Mouse (Mus musculus): ENCODE results near the gene Nedd4. TPM values are rescaled to one million over a fixed set of nuclear protein-coding genes. Genes with fewer than 3 reads are reported as not detected.

Nedd4 gene
- polyA plus RNA-seq, 1 experiment from 2014 or later: 478 TPM

DNA sequence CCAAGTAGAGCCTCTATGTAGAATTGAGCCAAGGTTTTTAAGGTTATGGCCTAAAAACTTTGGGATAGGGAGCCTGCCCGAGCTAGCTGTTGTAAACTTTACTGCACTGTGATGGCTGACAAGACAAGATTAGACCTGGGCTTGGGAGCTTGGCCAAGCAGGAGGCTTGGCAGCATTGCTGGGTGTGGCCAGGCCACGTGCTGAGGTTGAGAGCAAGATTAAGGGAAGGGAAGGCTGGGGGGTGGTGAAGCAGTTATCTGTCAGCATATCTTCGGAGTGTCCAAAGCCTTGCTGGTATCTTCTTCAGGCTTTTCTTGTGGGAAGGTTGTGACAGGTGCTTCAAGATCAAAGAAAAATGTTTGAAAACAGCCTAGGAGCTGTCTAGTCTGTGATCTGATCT is 37.6 kb downstream of the Nedd4 start:
- Histone ChIP-seq H3K4me1 (replicated peaks; ENCODE audit: control insufficient read depth, insufficient read depth, low read length) (peaks cover 20% of the 10 kb centered on the region; the same call in 1 of the 2 replicates), H3K36me3 (replicated peaks; ENCODE audit: control insufficient read depth, insufficient read depth) (peaks cover 76% of the 10 kb centered on the region)

DNA sequence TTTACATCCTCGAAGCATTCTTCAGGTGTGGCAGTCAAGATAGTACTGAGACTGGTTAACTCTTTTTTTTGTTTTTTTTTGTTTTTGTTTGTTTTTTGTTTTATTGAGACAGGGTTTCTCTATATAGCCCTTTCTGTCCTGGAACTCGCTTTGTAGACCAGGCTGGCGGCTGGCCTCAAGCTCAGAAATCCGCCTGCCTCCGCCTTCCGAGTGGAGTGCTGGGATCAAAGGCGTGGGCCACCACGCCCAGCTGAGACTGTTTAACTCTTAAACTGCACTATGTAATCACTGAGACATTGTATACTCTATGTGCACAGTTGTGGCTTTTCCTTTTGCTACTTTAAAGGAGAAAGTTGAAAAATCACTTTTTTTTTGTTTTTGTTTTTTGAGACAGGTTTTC is 39.3 kb downstream of the Nedd4 start:
- no peak overlapping the region for H3K9ac ChIP-seq
- no peaks in the 10 kb centered on the region for H3K27me3 ChIP-seq (ENCODE audit: control insufficient read depth, insufficient read depth, low read length)
- ATAC-seq (ENCODE audit: low FRiP score) (no peak), DNase-seq (ENCODE audit: low spot score) (no peak)
- 64% methylated on average over 8 of the region's 8 CpGs for WGBS
- H3K27ac ChIP-seq: no peak overlapping the region
- H3K4me3 ChIP-seq (replicated peaks; ENCODE audit: low read length): no peak overlapping the region
- H3K36me3 ChIP-seq (replicated peaks; ENCODE audit: control insufficient read depth, insufficient read depth): peaks cover 77% of the 10 kb centered on the region
- H3K4me2 ChIP-seq (replicated peaks): no peak overlapping the region
- H3K4me1 ChIP-seq (replicated peaks; ENCODE audit: control insufficient read depth, insufficient read depth, low read length): peaks cover 20% of the 10 kb centered on the region; the same call in 1 of the 2 replicates
- no peaks in the 10 kb centered on the region for H3K9me3 ChIP-seq (ENCODE audit: control insufficient read depth, low read length)

More for the DNA sequence above, 37.6 kb downstream of the Nedd4 start:
- 83% methylated on average over 3 of the region's 3 CpGs for WGBS
- Histone ChIP-seq H3K27ac (no peak overlapping the region), H3K9ac (no peak overlapping the region), H3K4me2 (replicated peaks) (no peak overlapping the region), H3K4me3 (replicated peaks; ENCODE audit: low read length) (no peak overlapping the region), H3K9me3 (ENCODE audit: control insufficient read depth, low read length) (no peaks in the 10 kb centered on the region), H3K27me3 (ENCODE audit: control insufficient read depth, insufficient read depth, low read length) (no peaks in the 10 kb centered on the region)
- DNase-seq (ENCODE audit: low spot score) (no peak), ATAC-seq (ENCODE audit: low FRiP score) (no peak)

DNA sequence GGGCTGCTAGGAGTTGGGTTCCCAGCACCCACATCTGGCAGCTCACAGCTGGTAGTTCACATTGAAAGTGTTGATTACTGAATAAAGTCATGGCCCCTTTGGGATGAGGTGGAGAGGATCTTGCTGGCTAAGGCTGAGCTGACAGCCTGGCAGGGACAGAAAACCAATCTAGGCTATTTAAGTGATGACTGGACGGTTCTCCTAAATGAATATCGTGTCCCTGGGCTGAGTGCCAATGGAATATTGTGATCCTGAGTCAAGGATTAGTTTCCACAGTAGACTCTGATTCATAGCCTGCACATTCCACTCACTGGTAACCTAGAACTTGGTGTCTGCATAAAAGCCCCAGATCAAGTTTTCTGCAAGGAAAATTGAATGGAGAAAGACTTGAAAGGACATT is 39.9 kb downstream of the Nedd4 start:
- peaks cover 79% of the 10 kb centered on the region for H3K36me3 ChIP-seq (replicated peaks; ENCODE audit: control insufficient read depth, insufficient read depth)
- no peak overlapping the region for H3K27ac ChIP-seq
- H3K4me1 ChIP-seq (replicated peaks; ENCODE audit: control insufficient read depth, insufficient read depth, low read length): peaks cover 15% of the 10 kb centered on the region; the same call in 1 of the 2 replicates
- no peak overlapping the region for H3K4me3 ChIP-seq (replicated peaks; ENCODE audit: low read length)
- no peak for ATAC-seq (ENCODE audit: low FRiP score)
- no peak overlapping the region for H3K4me2 ChIP-seq (replicated peaks)
- no peaks in the 10 kb centered on the region for H3K27me3 ChIP-seq (ENCODE audit: control insufficient read depth, insufficient read depth, low read length)
- DNase-seq (ENCODE audit: low spot score): no peak
- H3K9ac ChIP-seq: no peak overlapping the region
- no peaks in the 10 kb centered on the region for H3K9me3 ChIP-seq (ENCODE audit: control insufficient read depth, low read length)
- 48% methylated on average over 2 of the region's 2 CpGs for WGBS

DNA sequence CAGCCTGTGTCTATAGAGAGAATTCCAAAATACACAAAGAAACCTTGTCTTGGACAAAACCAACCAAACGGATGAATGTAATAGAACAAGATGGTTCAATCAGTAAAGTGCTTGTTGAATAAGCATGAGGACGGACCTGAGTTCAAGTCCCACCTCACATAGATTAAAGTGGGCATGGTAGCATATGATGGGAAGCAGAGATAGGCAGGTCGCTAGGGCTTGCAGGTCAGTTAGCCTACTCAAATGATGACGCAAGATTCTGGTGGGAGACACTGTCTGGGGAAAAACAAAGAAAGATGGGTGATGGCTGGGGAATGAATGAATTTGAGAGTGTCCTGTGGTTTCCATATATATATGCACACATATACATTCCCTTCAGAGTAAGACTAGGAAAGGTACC is 41.0 kb downstream of the Nedd4 start:
- 94% methylated on average over 4 of the region's 4 CpGs for WGBS
- Histone ChIP-seq H3K9me3 (ENCODE audit: control insufficient read depth, low read length) (no peaks in the 10 kb centered on the region), H3K27me3 (ENCODE audit: control insufficient read depth, insufficient read depth, low read length) (no peaks in the 10 kb centered on the region), H3K36me3 (replicated peaks; ENCODE audit: control insufficient read depth, insufficient read depth) (peaks cover 82% of the 10 kb centered on the region), H3K4me2 (replicated peaks) (no peak overlapping the region), H3K4me3 (replicated peaks; ENCODE audit: low read length) (no peak overlapping the region), H3K4me1 (replicated peaks; ENCODE audit: control insufficient read depth, insufficient read depth, low read length) (0 out of 2 replicates have a peak, but pooled peaks cover 15% of the 10 kb centered on the region), H3K27ac (no peak overlapping the region), H3K9ac (no peak overlapping the region)
- ATAC-seq (ENCODE audit: low FRiP score): no peak
- no peak for DNase-seq (ENCODE audit: low spot score)

DNA sequence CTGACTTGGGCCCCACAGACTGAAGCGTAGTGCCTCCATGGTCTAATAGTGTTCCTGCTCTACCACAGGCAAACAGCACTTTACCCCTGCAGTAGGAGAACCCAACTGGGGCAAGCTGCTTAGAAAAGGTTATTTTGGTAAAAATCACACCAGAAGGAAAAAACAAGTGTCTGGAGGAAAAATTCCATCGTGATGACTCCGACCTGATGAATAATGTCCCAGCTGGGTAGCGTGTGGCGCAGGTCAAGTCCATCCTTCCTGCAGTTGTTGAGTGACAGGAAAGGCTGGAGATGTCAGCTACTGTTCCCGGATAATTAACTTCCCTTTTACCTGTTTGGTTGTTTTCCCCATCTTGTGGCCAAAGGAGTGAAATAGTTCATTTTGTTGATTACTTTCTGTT is 41.6 kb downstream of the Nedd4 start:
- H3K27me3 ChIP-seq (ENCODE audit: control insufficient read depth, insufficient read depth, low read length): no peaks in the 10 kb centered on the region
- H3K36me3 ChIP-seq (replicated peaks; ENCODE audit: control insufficient read depth, insufficient read depth): peaks cover 81% of the 10 kb centered on the region
- no peak overlapping the region for H3K4me3 ChIP-seq (replicated peaks; ENCODE audit: low read length)
- 0 out of 2 replicates have a peak, but pooled peaks cover 12% of the 10 kb centered on the region for H3K4me1 ChIP-seq (replicated peaks; ENCODE audit: control insufficient read depth, insufficient read depth, low read length)
- no peak for ATAC-seq (ENCODE audit: low FRiP score)
- WGBS: 78% methylated on average over 6 of the region's 6 CpGs
- H3K9ac ChIP-seq: no peak overlapping the region
- H3K9me3 ChIP-seq (ENCODE audit: control insufficient read depth, low read length): no peaks in the 10 kb centered on the region
- no peak overlapping the region for H3K4me2 ChIP-seq (replicated peaks)
- H3K27ac ChIP-seq: no peak overlapping the region
- DNase-seq (ENCODE audit: low spot score): no peak

DNA sequence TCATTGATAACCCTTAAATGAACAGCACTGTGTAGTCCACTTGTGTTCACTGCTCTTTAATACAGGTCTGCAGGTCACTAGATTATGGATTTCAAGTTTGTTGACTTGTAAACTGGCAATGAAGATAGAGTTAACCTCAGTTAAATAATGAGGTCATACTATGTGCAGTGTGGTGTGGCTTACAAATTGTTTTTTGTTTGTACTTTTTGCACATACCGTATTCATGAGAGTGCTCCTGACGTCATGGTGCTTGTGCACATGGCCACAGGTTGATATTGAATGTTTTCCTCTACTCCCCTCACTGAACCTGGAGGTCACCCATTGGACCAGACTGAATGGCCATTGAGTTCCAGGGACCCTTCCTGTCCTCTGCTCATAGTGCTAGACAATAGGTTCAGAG is 43.1 kb downstream of the Nedd4 start:
- H3K27me3 ChIP-seq (ENCODE audit: control insufficient read depth, insufficient read depth, low read length): no peaks in the 10 kb centered on the region
- DNase-seq (ENCODE audit: low spot score): no peak
- no peak overlapping the region for H3K9ac ChIP-seq
- H3K27ac ChIP-seq: no peak overlapping the region
- no peak for ATAC-seq (ENCODE audit: low FRiP score)
- WGBS: 83% methylated on average over 2 of the region's 2 CpGs
- H3K4me3 ChIP-seq (replicated peaks; ENCODE audit: low read length): no peak overlapping the region
- H3K4me2 ChIP-seq (replicated peaks): no peak overlapping the region
- no peaks in the 10 kb centered on the region for H3K9me3 ChIP-seq (ENCODE audit: control insufficient read depth, low read length)
- H3K4me1 ChIP-seq (replicated peaks; ENCODE audit: control insufficient read depth, insufficient read depth, low read length): 0 out of 2 replicates have a peak, but pooled peaks cover 6% of the 10 kb centered on the region
- peaks cover 83% of the 10 kb centered on the region for H3K36me3 ChIP-seq (replicated peaks; ENCODE audit: control insufficient read depth, insufficient read depth)

DNA sequence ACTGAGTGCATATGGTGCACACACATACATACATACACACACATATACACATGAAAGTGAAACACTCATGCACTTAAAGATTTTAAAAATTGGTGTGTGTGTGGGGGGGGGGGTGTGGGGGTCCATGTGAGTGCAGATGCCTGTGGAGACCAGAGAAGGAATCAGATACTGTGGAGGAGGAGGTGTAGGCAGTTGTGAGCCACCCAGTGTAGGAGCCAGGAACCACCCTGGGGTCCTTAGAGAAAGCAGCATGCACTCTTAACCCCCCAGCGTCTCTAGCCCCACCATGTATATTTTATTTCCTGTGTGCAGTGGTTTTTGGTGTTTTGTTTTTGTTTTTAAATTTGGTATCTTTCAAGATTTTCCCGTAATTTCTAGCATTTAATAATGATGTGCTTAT is 45.9 kb downstream of the Nedd4 start:
- 88% methylated on average over 2 of the region's 2 CpGs for WGBS
- DNase-seq (ENCODE audit: low spot score) (no peak), ATAC-seq (ENCODE audit: low FRiP score) (no peak)
- Histone ChIP-seq H3K27ac (no peak overlapping the region), H3K4me3 (replicated peaks; ENCODE audit: low read length) (no peak overlapping the region), H3K36me3 (replicated peaks; ENCODE audit: control insufficient read depth, insufficient read depth) (peaks cover 91% of the 10 kb centered on the region), H3K4me2 (replicated peaks) (no peak overlapping the region), H3K4me1 (replicated peaks; ENCODE audit: control insufficient read depth, insufficient read depth, low read length) (no peaks in the 10 kb centered on the region), H3K9ac (no peak overlapping the region), H3K27me3 (ENCODE audit: control insufficient read depth, insufficient read depth, low read length) (no peaks in the 10 kb centered on the region), H3K9me3 (ENCODE audit: control insufficient read depth, low read length) (no peaks in the 10 kb centered on the region)

DNA sequence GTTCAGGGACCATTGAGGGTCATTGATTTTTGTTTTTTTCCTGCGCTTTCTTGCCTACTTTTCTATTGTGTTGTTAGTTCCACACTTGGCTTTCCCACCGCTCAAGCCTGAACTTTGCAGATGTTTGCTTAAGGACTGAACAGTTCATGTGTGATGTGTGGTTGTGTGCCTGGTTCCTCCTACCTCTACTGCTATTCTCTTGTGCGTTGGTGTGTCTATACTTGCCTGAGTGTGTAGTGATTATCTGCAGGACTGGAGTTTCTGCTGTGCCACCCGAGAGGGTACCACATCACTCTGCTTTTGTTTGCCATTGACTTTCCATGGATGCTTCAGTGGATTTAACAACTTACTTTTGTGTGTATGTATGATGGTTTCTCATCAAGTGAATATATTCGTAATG is 46.5 kb downstream of the Nedd4 start:
- Histone ChIP-seq H3K9me3 (ENCODE audit: control insufficient read depth, low read length) (no peaks in the 10 kb centered on the region), H3K9ac (no peak overlapping the region), H3K4me1 (replicated peaks; ENCODE audit: control insufficient read depth, insufficient read depth, low read length) (no peaks in the 10 kb centered on the region), H3K27me3 (ENCODE audit: control insufficient read depth, insufficient read depth, low read length) (no peaks in the 10 kb centered on the region), H3K4me2 (replicated peaks) (no peak overlapping the region), H3K4me3 (replicated peaks; ENCODE audit: low read length) (no peak overlapping the region), H3K36me3 (replicated peaks; ENCODE audit: control insufficient read depth, insufficient read depth) (peaks cover 91% of the 10 kb centered on the region), H3K27ac (no peak overlapping the region)
- 87% methylated on average over 5 of the region's 5 CpGs for WGBS
- DNase-seq (ENCODE audit: low spot score): no peak
- no peak for ATAC-seq (ENCODE audit: low FRiP score)

DNA sequence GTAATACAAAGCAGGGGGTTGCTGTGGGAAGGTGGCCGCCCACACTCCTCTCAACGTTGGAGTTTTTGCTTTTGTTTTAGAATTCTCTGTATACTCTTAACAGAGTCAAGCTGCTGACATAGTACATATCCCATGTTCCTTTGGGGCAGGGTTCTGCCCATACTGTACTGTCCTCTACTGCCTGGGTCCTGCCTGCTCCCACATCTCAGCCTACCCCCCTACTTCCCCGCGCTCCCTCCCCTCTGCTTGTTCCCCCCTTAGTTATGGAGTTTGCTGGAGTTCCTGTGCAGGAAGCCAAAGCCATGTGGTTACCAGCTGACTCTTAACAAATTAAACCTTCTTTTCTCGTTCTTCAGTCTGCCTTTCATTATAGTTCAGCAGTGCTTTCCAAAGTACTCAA is 47.9 kb downstream of the Nedd4 start:
- no peak for ATAC-seq (ENCODE audit: low FRiP score)
- no peaks in the 10 kb centered on the region for H3K4me1 ChIP-seq (replicated peaks; ENCODE audit: control insufficient read depth, insufficient read depth, low read length)
- H3K36me3 ChIP-seq (replicated peaks; ENCODE audit: control insufficient read depth, insufficient read depth): peaks cover 90% of the 10 kb centered on the region
- H3K4me3 ChIP-seq (replicated peaks; ENCODE audit: low read length): no peak overlapping the region
- H3K27ac ChIP-seq: no peak overlapping the region
- 85% methylated on average over 5 of the region's 5 CpGs for WGBS
- no peak for DNase-seq (ENCODE audit: low spot score)
- no peaks in the 10 kb centered on the region for H3K9me3 ChIP-seq (ENCODE audit: control insufficient read depth, low read length)
- no peak overlapping the region for H3K9ac ChIP-seq
- no peaks in the 10 kb centered on the region for H3K27me3 ChIP-seq (ENCODE audit: control insufficient read depth, insufficient read depth, low read length)
- H3K4me2 ChIP-seq (replicated peaks): no peak overlapping the region

DNA sequence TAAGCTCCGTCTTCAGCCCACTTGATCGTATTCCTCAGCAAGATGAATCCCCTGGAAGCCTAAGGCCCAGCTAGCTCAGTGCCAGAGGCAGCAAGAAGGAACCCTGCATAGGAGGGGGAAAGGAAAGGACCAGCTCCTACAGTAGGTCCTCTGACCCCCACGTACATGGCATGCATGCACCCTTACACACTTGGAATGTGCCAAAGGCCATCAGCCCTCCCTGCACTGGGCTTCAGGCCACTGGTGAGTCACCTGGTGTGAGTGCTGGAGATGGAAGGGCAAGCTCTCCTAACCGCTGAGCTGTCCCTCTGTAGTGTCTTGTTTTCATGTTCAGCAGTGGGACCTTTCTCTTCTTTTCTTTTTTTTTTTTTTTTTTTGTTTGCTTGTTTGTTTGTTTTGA is 52.8 kb downstream of the Nedd4 start:
- Histone ChIP-seq H3K27ac (no peak overlapping the region), H3K27me3 (ENCODE audit: control insufficient read depth, insufficient read depth, low read length) (no peaks in the 10 kb centered on the region), H3K4me1 (replicated peaks; ENCODE audit: control insufficient read depth, insufficient read depth, low read length) (no peaks in the 10 kb centered on the region), H3K4me2 (replicated peaks) (no peak overlapping the region), H3K4me3 (replicated peaks; ENCODE audit: low read length) (no peak overlapping the region), H3K36me3 (replicated peaks; ENCODE audit: control insufficient read depth, insufficient read depth) (peaks cover 94% of the 10 kb centered on the region), H3K9me3 (ENCODE audit: control insufficient read depth, low read length) (no peaks in the 10 kb centered on the region), H3K9ac (no peak overlapping the region)
- ATAC-seq (ENCODE audit: low FRiP score) (no peak), DNase-seq (ENCODE audit: low spot score) (no peak)
- 89% methylated on average over 4 of the region's 4 CpGs for whole genome bisulfite sequencing
